Mouse (Mus musculus): ENCODE measurements around the gene Khnyn. TPM values are rescaled to one million over a fixed set of nuclear protein-coding genes. Genes with fewer than 3 reads are reported as not detected.

The Khnyn gene
- polyA plus RNA-seq, 1 experiment from 2014 or later: 21.2 TPM

- H3K4me2 ChIP-seq: no peak overlapping the region
- H3K9me3 ChIP-seq: no peaks in the 10 kb centered on the region
- ATAC-seq (ENCODE audit: low FRiP score): no peak
- WGBS: 64% methylated on average over 7 of the region's 7 CpGs
- no peak overlapping the region for H3K9ac ChIP-seq
- H3K36me3 ChIP-seq (replicated peaks): no peaks in the 10 kb centered on the region
- no peaks in the 10 kb centered on the region for H3K27me3 ChIP-seq
- H3K4me3 ChIP-seq (replicated peaks): no peak overlapping the region
- no peak overlapping the region for H3K27ac ChIP-seq
- H3K4me1 ChIP-seq: no peaks in the 10 kb centered on the region
Observed at GRCm38 (mm10) chr14:55940070-55940800, 55.5 kb downstream of the Khnyn start.

GRCm38 (mm10) chr14:55943601-55944000 is 58.9 kb downstream of the Khnyn start:
- WGBS: 86% methylated on average over 11 of the region's 11 CpGs
- no peak for ATAC-seq (ENCODE audit: low FRiP score)
- H3K4me1 ChIP-seq: no peaks in the 10 kb centered on the region
- H3K9ac ChIP-seq: no peak overlapping the region
- no peak overlapping the region for H3K27ac ChIP-seq
- no peaks in the 10 kb centered on the region for H3K9me3 ChIP-seq
- no peaks in the 10 kb centered on the region for H3K27me3 ChIP-seq
- H3K4me2 ChIP-seq: no peak overlapping the region
- H3K36me3 ChIP-seq (replicated peaks): no peaks in the 10 kb centered on the region
- no peak overlapping the region for H3K4me3 ChIP-seq (replicated peaks)

GRCm38 (mm10) chr14:55944575-55944974 is 59.8 kb downstream of the Khnyn start, which contains the start of gene Cma1:
Cma1 (minus strand) TSS chr14:55944675.
- no peak within 1 kb of the TSS for H3K4me2 ChIP-seq
- no peak within 1 kb of the TSS for H3K27ac ChIP-seq
- H3K27me3 ChIP-seq: no peaks in the 10 kb centered on the region
- ATAC-seq (ENCODE audit: low FRiP score): no peak
- no peak within 1 kb of the TSS for H3K9ac ChIP-seq
- H3K36me3 ChIP-seq (replicated peaks): no peaks in the 10 kb centered on the region
- WGBS: 84% methylated on average over 4 of the region's 4 CpGs
- H3K9me3 ChIP-seq: no peaks in the 10 kb centered on the region
- H3K4me3 ChIP-seq (replicated peaks): no peak within 1 kb of the TSS
- H3K4me1 ChIP-seq: no peaks in the 10 kb centered on the region

- Histone ChIP-seq H3K9me3 (no peaks in the 10 kb centered on the region), H3K36me3 (replicated peaks) (no peaks in the 10 kb centered on the region), H3K4me3 (replicated peaks) (no peak overlapping the region), H3K9ac (no peak overlapping the region), H3K4me1 (no peaks in the 10 kb centered on the region), H3K4me2 (no peak overlapping the region), H3K27ac (no peak overlapping the region), H3K27me3 (no peaks in the 10 kb centered on the region)
- WGBS: 88% methylated on average over 2 of the region's 2 CpGs
- ATAC-seq (ENCODE audit: low FRiP score): no peak
Observed at GRCm38 (mm10) chr14:55946269-55946969, 61.7 kb downstream of the Khnyn start.

Other genes starting within 250 kb of the Khnyn start
- gene Ipo4, start 249.0 kb upstream of the Khnyn start, polyA plus RNA-seq (2016; fragmentation: Nextera tagmentation; extraction: Ambion mirVana): 68.5 and 68.6 TPM in 2 replicates
- gene Gm49378, start 247.1 kb upstream of the Khnyn start, polyA plus RNA-seq (2016; fragmentation: Nextera tagmentation; extraction: Ambion mirVana): 4.0 and 5.6 TPM in 2 replicates
- 68.7 and 73.4 TPM in 2 replicates for gene Tm9sf1, start 241.1 kb upstream of the Khnyn start, polyA plus RNA-seq (2016; fragmentation: Nextera tagmentation; extraction: Ambion mirVana)
- 0.65 and 0.68 TPM in 2 replicates for gene Tssk4, start 234.8 kb upstream of the Khnyn start, polyA plus RNA-seq (2016; fragmentation: Nextera tagmentation; extraction: Ambion mirVana)
- gene Mdp1, start 224.4 kb upstream of the Khnyn start, polyA plus RNA-seq (2016; fragmentation: Nextera tagmentation; extraction: Ambion mirVana): 60.5 and 64.5 TPM in 2 replicates
- gene Gmpr2, start 213.0 kb upstream of the Khnyn start, polyA plus RNA-seq (2016; fragmentation: Nextera tagmentation; extraction: Ambion mirVana): 59.3 and 63.5 TPM in 2 replicates
- gene Nedd8, start 212.8 kb upstream of the Khnyn start, polyA plus RNA-seq (2016; fragmentation: Nextera tagmentation; extraction: Ambion mirVana): 577 and 583 TPM in 2 replicates
- 61.6 and 68.2 TPM in 2 replicates for gene Tinf2, start 203.1 kb upstream of the Khnyn start, polyA plus RNA-seq (2016; fragmentation: Nextera tagmentation; extraction: Ambion mirVana)
- gene Tgm1, start 171.0 kb upstream of the Khnyn start, polyA plus RNA-seq (2016; fragmentation: Nextera tagmentation; extraction: Ambion mirVana): 0.55 and 0.58 TPM in 2 replicates
- gene Rabggta, start 162.7 kb upstream of the Khnyn start, polyA plus RNA-seq (2016; fragmentation: Nextera tagmentation; extraction: Ambion mirVana): 32.1 and 34.0 TPM in 2 replicates
- gene Dhrs1, start 139.3 kb upstream of the Khnyn start, polyA plus RNA-seq (2016; fragmentation: Nextera tagmentation; extraction: Ambion mirVana): 68.8 and 74.1 TPM in 2 replicates
- 47.9 and 52.0 TPM in 2 replicates for gene Nop9, start 139.3 kb upstream of the Khnyn start, polyA plus RNA-seq (2016; fragmentation: Nextera tagmentation; extraction: Ambion mirVana)
- gene Cideb, start 126.5 kb upstream of the Khnyn start, polyA plus RNA-seq (2016; fragmentation: Nextera tagmentation; extraction: Ambion mirVana): 0.40 TPM in 1 of 2 replicates, not detected in the other
- 0.20 and 0.41 TPM in 2 replicates for gene Ltb4r2, start 123.5 kb upstream of the Khnyn start, polyA plus RNA-seq (2016; fragmentation: Nextera tagmentation; extraction: Ambion mirVana)
- gene Ltb4r1, start 119.0 kb upstream of the Khnyn start, polyA plus RNA-seq (2016; fragmentation: Nextera tagmentation; extraction: Ambion mirVana): 0.13 and 0.19 TPM in 2 replicates
- gene Adcy4, start 100.9 kb upstream of the Khnyn start, polyA plus RNA-seq (2016; fragmentation: Nextera tagmentation; extraction: Ambion mirVana): 5.5 and 6.0 TPM in 2 replicates
- 5.1 and 5.9 TPM in 2 replicates for gene Ripk3, start 96.1 kb upstream of the Khnyn start, polyA plus RNA-seq (2016; fragmentation: Nextera tagmentation; extraction: Ambion mirVana)
- gene Nfatc4, start 61.8 kb upstream of the Khnyn start, polyA plus RNA-seq (2016; fragmentation: Nextera tagmentation; extraction: Ambion mirVana): 25.4 and 35.6 TPM in 2 replicates
- gene Nynrin, start 30.9 kb upstream of the Khnyn start, polyA plus RNA-seq (2016; fragmentation: Nextera tagmentation; extraction: Ambion mirVana): 23.9 and 26.9 TPM in 2 replicates
- 0.04 and 0.27 TPM in 2 replicates for gene Cbln3, start 555 bp upstream of the Khnyn start, polyA plus RNA-seq (2016; fragmentation: Nextera tagmentation; extraction: Ambion mirVana)
- gene Sdr39u1, start 15.3 kb downstream of the Khnyn start, polyA plus RNA-seq (2016; fragmentation: Nextera tagmentation; extraction: Ambion mirVana): 42.6 and 51.0 TPM in 2 replicates
- not detected in 2 replicates for gene Cma1, start 59.7 kb downstream of the Khnyn start, polyA plus RNA-seq (2016; fragmentation: Nextera tagmentation; extraction: Ambion mirVana)
- not detected in 2 replicates for gene Cma2, start 66.0 kb downstream of the Khnyn start, polyA plus RNA-seq (2016; fragmentation: Nextera tagmentation; extraction: Ambion mirVana)
- gene Mcpt1, start 133.0 kb downstream of the Khnyn start, polyA plus RNA-seq (2016; fragmentation: Nextera tagmentation; extraction: Ambion mirVana): not detected in 2 replicates
- not detected in 2 replicates for gene Mcpt9, start 145.5 kb downstream of the Khnyn start, polyA plus RNA-seq (2016; fragmentation: Nextera tagmentation; extraction: Ambion mirVana)
- gene Mcpt2, start 157.1 kb downstream of the Khnyn start, polyA plus RNA-seq (2016; fragmentation: Nextera tagmentation; extraction: Ambion mirVana): not detected in 2 replicates
- not detected in 2 replicates for gene Mcpt4, start 177.4 kb downstream of the Khnyn start, polyA plus RNA-seq (2016; fragmentation: Nextera tagmentation; extraction: Ambion mirVana)
- gene Mcpt8, start 200.3 kb downstream of the Khnyn start, polyA plus RNA-seq (2016; fragmentation: Nextera tagmentation; extraction: Ambion mirVana): not detected in 2 replicates
- not detected in 2 replicates for gene Ctsg, start 217.6 kb downstream of the Khnyn start, polyA plus RNA-seq (2016; fragmentation: Nextera tagmentation; extraction: Ambion mirVana)
- gene Gzme, start 235.7 kb downstream of the Khnyn start, polyA plus RNA-seq (2016; fragmentation: Nextera tagmentation; extraction: Ambion mirVana): not detected in 2 replicates
- not detected in 2 replicates for gene Gzmd, start 247.7 kb downstream of the Khnyn start, polyA plus RNA-seq (2016; fragmentation: Nextera tagmentation; extraction: Ambion mirVana)